Mouse (Mus musculus): ENCODE measurements around the gene Adap1. TPM values are rescaled to one million over a fixed set of nuclear protein-coding genes. Genes with fewer than 3 reads are reported as not detected.

Gene Adap1
- polyA plus RNA-seq, 1 experiment from 2014 or later: 1.4 TPM

DNA sequence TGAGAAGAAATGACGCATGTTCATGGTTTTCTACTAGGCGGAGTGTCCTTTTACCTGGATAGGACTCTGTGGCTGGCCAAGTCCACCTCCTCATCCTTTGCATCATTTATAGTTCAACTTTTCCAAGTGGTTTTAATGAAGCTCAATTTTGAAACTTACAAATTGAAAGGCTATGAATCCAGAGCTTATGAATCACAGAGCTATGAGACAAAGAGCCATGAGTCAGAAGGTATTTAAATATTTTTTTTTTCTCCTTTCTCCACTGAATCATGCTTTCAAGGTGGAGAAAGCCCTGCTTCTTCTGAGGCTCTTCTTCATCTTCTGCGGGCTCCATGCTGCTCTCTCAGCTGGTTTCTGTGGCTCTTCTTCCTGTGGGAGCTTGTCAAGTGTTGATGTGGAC, 95.7 kb downstream of the Adap1 start:
- WGBS (ENCODE audit: insufficient replicate concordance): 90% methylated on average over 3 of the region's 3 CpGs
- H3K4me1 ChIP-seq (ENCODE audit: control insufficient read depth, insufficient read depth, low read length): no peaks in the 10 kb centered on the region
- H3K36me3 ChIP-seq (ENCODE audit: control insufficient read depth, insufficient read depth, low read length): peaks cover 43% of the 10 kb centered on the region
- H3K9ac ChIP-seq (ENCODE audit: low read depth, low read length): no peak overlapping the region
- H3K27ac ChIP-seq (ENCODE audit: low read depth, low read length): no peak overlapping the region
- no peak for ATAC-seq (replicated peaks; ENCODE audit: insufficient number of reproducible peaks, low FRiP score, low TSS enrichment)
- no peaks in the 10 kb centered on the region for H3K27me3 ChIP-seq (ENCODE audit: control insufficient read depth, insufficient read depth, low read length)
- H3K4me3 ChIP-seq (ENCODE audit: low read depth, low read length): no peak overlapping the region
- H3K4me2 ChIP-seq: no peak overlapping the region
- H3K9me3 ChIP-seq (replicated peaks; ENCODE audit: control insufficient read depth, low read length): no peaks in the 10 kb centered on the region

DNA sequence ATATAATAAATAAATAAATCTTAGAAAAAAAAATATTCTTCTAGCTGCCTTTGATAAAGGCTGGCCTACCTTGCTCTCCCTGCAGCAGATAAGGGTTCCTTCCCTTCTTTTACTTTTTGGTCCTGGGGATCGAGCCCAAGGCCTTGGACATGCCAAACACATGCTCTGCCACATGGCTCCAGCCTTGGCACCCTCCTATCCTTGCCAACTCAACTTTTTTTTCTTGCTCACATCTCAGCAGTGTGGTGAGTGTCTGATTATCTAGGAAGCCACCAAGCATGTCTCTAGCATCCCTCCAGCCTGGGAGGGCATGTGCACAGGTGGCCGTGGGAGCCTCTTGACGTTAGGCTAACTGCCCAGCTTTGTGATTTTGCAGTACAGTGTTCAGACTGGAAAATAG, 97.1 kb downstream of the Adap1 start:
- Histone ChIP-seq H3K36me3 (ENCODE audit: control insufficient read depth, insufficient read depth, low read length) (peaks cover 36% of the 10 kb centered on the region), H3K9ac (ENCODE audit: low read depth, low read length) (no peak overlapping the region), H3K4me2 (no peak overlapping the region), H3K27me3 (ENCODE audit: control insufficient read depth, insufficient read depth, low read length) (no peaks in the 10 kb centered on the region), H3K4me1 (ENCODE audit: control insufficient read depth, insufficient read depth, low read length) (no peaks in the 10 kb centered on the region), H3K27ac (ENCODE audit: low read depth, low read length) (no peak overlapping the region), H3K4me3 (ENCODE audit: low read depth, low read length) (no peak overlapping the region), H3K9me3 (replicated peaks; ENCODE audit: control insufficient read depth, low read length) (no peaks in the 10 kb centered on the region)
- 95% methylated on average over 3 of the region's 3 CpGs for WGBS (ENCODE audit: insufficient replicate concordance)
- no peak for ATAC-seq (replicated peaks; ENCODE audit: insufficient number of reproducible peaks, low FRiP score, low TSS enrichment)

DNA sequence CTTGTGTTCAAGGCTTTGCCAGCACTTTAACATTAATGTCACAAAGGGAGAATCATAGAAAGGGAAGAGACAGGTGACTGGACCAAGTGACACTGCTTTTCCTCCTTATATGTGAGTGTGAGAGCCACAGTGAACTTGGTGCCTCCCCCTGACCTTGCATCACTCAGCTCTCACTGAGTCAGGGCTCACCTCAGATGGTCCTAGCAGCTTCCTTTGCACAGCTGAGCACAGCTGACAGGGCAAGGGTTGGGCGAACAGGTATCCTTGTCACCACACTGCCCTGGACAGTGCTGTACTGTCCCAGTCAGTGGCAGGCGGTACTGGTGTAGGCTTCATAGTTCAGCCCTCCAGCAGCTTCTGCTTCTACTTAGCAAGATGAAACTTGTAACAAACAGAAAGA, 97.8 kb downstream of the Adap1 start:
- no peaks in the 10 kb centered on the region for H3K9me3 ChIP-seq (replicated peaks; ENCODE audit: control insufficient read depth, low read length)
- H3K36me3 ChIP-seq (ENCODE audit: control insufficient read depth, insufficient read depth, low read length): peaks cover 35% of the 10 kb centered on the region
- no peak overlapping the region for H3K4me2 ChIP-seq
- no peak overlapping the region for H3K27ac ChIP-seq (ENCODE audit: low read depth, low read length)
- H3K9ac ChIP-seq (ENCODE audit: low read depth, low read length): no peak overlapping the region
- H3K27me3 ChIP-seq (ENCODE audit: control insufficient read depth, insufficient read depth, low read length): no peaks in the 10 kb centered on the region
- 96% methylated on average over 2 of the region's 2 CpGs for WGBS (ENCODE audit: insufficient replicate concordance)
- H3K4me3 ChIP-seq (ENCODE audit: low read depth, low read length): no peak overlapping the region
- H3K4me1 ChIP-seq (ENCODE audit: control insufficient read depth, insufficient read depth, low read length): no peaks in the 10 kb centered on the region
- ATAC-seq (replicated peaks; ENCODE audit: insufficient number of reproducible peaks, low FRiP score, low TSS enrichment): no peak

DNA sequence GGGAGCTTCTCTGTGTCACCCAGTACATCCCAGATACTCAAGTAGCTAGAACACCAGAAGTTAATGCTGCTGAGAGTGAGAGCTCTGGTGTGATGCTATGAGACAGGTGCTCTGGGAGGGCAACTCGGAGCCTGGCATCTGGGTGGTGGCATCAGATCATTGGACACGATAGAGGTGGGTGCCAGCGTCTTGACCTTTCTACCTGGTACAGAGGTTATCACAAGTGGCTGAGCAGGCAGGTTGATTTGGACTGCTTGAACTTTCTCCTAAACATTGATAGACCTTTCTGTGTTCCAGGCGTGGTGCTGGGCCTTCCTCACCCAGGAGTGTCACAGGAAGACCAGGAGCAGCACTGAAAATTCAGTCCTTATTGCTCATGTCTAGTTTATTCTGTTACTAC, 98.2 kb downstream of the Adap1 start:
- peaks cover 35% of the 10 kb centered on the region for H3K36me3 ChIP-seq (ENCODE audit: control insufficient read depth, insufficient read depth, low read length)
- no peaks in the 10 kb centered on the region for H3K4me1 ChIP-seq (ENCODE audit: control insufficient read depth, insufficient read depth, low read length)
- H3K27ac ChIP-seq (ENCODE audit: low read depth, low read length): no peak overlapping the region
- 93% methylated on average over 4 of the region's 4 CpGs for WGBS (ENCODE audit: insufficient replicate concordance)
- H3K9me3 ChIP-seq (replicated peaks; ENCODE audit: control insufficient read depth, low read length): no peaks in the 10 kb centered on the region
- H3K4me2 ChIP-seq: no peak overlapping the region
- no peak overlapping the region for H3K4me3 ChIP-seq (ENCODE audit: low read depth, low read length)
- no peaks in the 10 kb centered on the region for H3K27me3 ChIP-seq (ENCODE audit: control insufficient read depth, insufficient read depth, low read length)
- ATAC-seq (replicated peaks; ENCODE audit: insufficient number of reproducible peaks, low FRiP score, low TSS enrichment): no peak
- H3K9ac ChIP-seq (ENCODE audit: low read depth, low read length): no peak overlapping the region

DNA sequence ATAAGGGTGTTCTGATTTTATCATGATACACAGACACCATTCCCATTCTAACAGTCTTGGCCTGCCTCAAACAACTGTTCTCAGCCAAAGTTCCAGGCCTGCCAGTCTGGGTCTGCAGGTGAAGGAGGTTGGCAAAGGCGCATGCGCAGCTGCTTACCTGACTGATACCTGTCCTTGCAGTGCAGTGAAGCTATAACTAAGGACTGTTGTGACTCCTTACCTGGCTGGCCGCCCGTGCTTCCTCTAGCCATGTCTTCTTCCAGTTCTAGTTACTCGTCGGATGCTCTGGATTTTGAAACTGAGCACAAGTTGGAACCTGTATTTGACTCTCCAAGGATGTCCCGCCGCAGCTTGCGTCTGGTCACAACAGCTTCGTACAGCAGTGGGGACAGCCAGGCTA, 102.1 kb downstream of the Adap1 start:
- no peak overlapping the region for H3K27ac ChIP-seq (ENCODE audit: low read depth, low read length)
- no peaks in the 10 kb centered on the region for H3K9me3 ChIP-seq (replicated peaks; ENCODE audit: control insufficient read depth, low read length)
- no peak overlapping the region for H3K9ac ChIP-seq (ENCODE audit: low read depth, low read length)
- no peak overlapping the region for H3K4me2 ChIP-seq
- H3K4me3 ChIP-seq (ENCODE audit: low read depth, low read length): no peak overlapping the region
- 93% methylated on average over 10 of the region's 10 CpGs for WGBS (ENCODE audit: insufficient replicate concordance)
- peaks cover 23% of the 10 kb centered on the region for H3K36me3 ChIP-seq (ENCODE audit: control insufficient read depth, insufficient read depth, low read length)
- H3K27me3 ChIP-seq (ENCODE audit: control insufficient read depth, insufficient read depth, low read length): no peaks in the 10 kb centered on the region
- ATAC-seq (replicated peaks; ENCODE audit: insufficient number of reproducible peaks, low FRiP score, low TSS enrichment): no peak
- no peaks in the 10 kb centered on the region for H3K4me1 ChIP-seq (ENCODE audit: control insufficient read depth, insufficient read depth, low read length)

MicroRNAs encoded within 50 kb of the gene (microRNA counts, 519-probe panel; counts per million panel counts)
- 32.2 counts per million for microRNA mmu-miR-339-3p
- 32.2 counts per million for microRNA mmu-miR-339-5p

Small RNA genes within 50 kb of the gene (microRNA-seq; reads per million reads assigned to microRNA genes)
- 427 reads per million, percentile 78 among the genes with 10 or more reads in this experiment for gene Mir339 (ENCODE audit: borderline number of aligned reads)

Other genes with a start within 250 kb of the Adap1 start
- gene Prkar1b, start 175.6 kb downstream of the Adap1 start, polyA plus RNA-seq (2014; fragmentation: Nextera tagmentation; extraction: Ambion mirVana): 5.3 and 8.4 TPM in 2 replicates
- 6.2 and 6.9 TPM in 2 replicates for gene Dnaaf5, start 175.4 kb downstream of the Adap1 start, polyA plus RNA-seq (2014; fragmentation: Nextera tagmentation; extraction: Ambion mirVana)
- gene Sun1, start 125.0 kb downstream of the Adap1 start, polyA plus RNA-seq (2014; fragmentation: Nextera tagmentation; extraction: Ambion mirVana): 33.4 and 40.9 TPM in 2 replicates
- gene Get4, start 73.3 kb downstream of the Adap1 start, polyA plus RNA-seq (2014; fragmentation: Nextera tagmentation; extraction: Ambion mirVana): 138 and 139 TPM in 2 replicates
- 85.3 and 95.2 TPM in 2 replicates for gene Cox19, start 25.8 kb upstream of the Adap1 start, polyA plus RNA-seq (2014; fragmentation: Nextera tagmentation; extraction: Ambion mirVana)
- gene Cyp2w1, start 27.0 kb upstream of the Adap1 start, polyA plus RNA-seq (2014; fragmentation: Nextera tagmentation; extraction: Ambion mirVana): not detected in 2 replicates
- 7.2 and 7.5 TPM in 2 replicates for gene Gpr146, start 52.1 kb upstream of the Adap1 start, polyA plus RNA-seq (2014; fragmentation: Nextera tagmentation; extraction: Ambion mirVana)
- gene C130050O18Rik, start 79.7 kb upstream of the Adap1 start, polyA plus RNA-seq (2014; fragmentation: Nextera tagmentation; extraction: Ambion mirVana): 0.17 and 0.21 TPM in 2 replicates
- 0.57 and 0.72 TPM in 2 replicates for gene Gper1, start 97.5 kb upstream of the Adap1 start, polyA plus RNA-seq (2014; fragmentation: Nextera tagmentation; extraction: Ambion mirVana)
- 19.3 and 21.9 TPM in 2 replicates for gene 3110082I17Rik, start 134.9 kb upstream of the Adap1 start, polyA plus RNA-seq (2014; fragmentation: Nextera tagmentation; extraction: Ambion mirVana)
- gene Zfand2a, start 158.9 kb upstream of the Adap1 start, polyA plus RNA-seq (2014; fragmentation: Nextera tagmentation; extraction: Ambion mirVana): 6.3 and 7.2 TPM in 2 replicates
- 0.09 TPM in 1 of 2 replicates, not detected in the other for gene Uncx, start 217.9 kb upstream of the Adap1 start, polyA plus RNA-seq (2014; fragmentation: Nextera tagmentation; extraction: Ambion mirVana)